Mouse (Mus musculus) hindbrain, embryonic 16.5 days (tissue): ENCODE measurements at regions not wholly inside any gene's neighbourhood (a gene's known extent, or its start where the extent isn't known, plus 50 kb on each side); places are given as distances from the start of the nearest gene placed in this dataset.
A peak's percentile ranks its signal among the peaks of the same experiment; 100 is the strongest.

Experiments used
- ATAC-seq: fragments of 200-750 bp; cut with Nextera tagmentation; 2 replicates; pipeline ENCODE4 v1.8.0; 2017; ENCODE audit warnings: moderate TSS enrichment, moderate library complexity
- H3K27ac ChIP-seq: fragments of 300-500 bp; sonication (generic); 2 replicates; pipeline ENCODE4 v1.5.1; 2014; ENCODE audit warnings: low read depth, mild to moderate bottlenecking, control low read depth, low read length, moderate library complexity
- H3K27me3 ChIP-seq: fragments of 300-500 bp; sonication (generic); replicated peaks from 2 replicates; pipeline ENCODE4 v1.6.1; 2014; ENCODE audit warnings: low read length; ENCODE audit not compliant: control insufficient read depth, insufficient read depth
- H3K36me3 ChIP-seq: fragments of 300-500 bp; sonication (generic); 2 replicates; pipeline ENCODE4 v1.6.1; 2014; ENCODE audit warnings: mild to moderate bottlenecking, low read length, moderate library complexity, mixed read lengths; ENCODE audit not compliant: control insufficient read depth, insufficient read depth
- H3K4me1 ChIP-seq: fragments of 300-500 bp; sonication (generic); 2 replicates; pipeline ENCODE4 v1.6.1; 2014; ENCODE audit warnings: low read depth, low read length; ENCODE audit not compliant: control insufficient read depth, insufficient read depth
- H3K4me2 ChIP-seq: fragments of 300-500 bp; sonication (generic); 2 replicates; pipeline ENCODE4 v1.6.1; 2014; ENCODE audit warnings: mild to moderate bottlenecking, low read length, control low read depth, moderate library complexity
- H3K4me3 ChIP-seq: fragments of 300-500 bp; sonication (generic); 2 replicates; pipeline ENCODE4 v1.5.1; 2014; ENCODE audit warnings: mild to moderate bottlenecking, low read length, control low read depth, moderate library complexity
- H3K9ac ChIP-seq: fragments of 300-500 bp; sonication (generic); 2 replicates; pipeline ENCODE4 v1.6.1; 2014; ENCODE audit warnings: low read depth, mild to moderate bottlenecking, control low read depth, low read length, moderate library complexity
- H3K9me3 ChIP-seq: fragments of 300-500 bp; sonication (generic); 2 replicates; pipeline ENCODE4 v1.6.1; 2014; ENCODE audit warnings: mild to moderate bottlenecking, low read length, moderate library complexity; ENCODE audit not compliant: control insufficient read depth
- WGBS: fragments of 180-500 bp; shearing (Covaris S2); extraction: QIAGEN DNeasy Blood & Tissue Kit; methylation state at CpG from one replicate; pipeline ENCODE4 v1.1.7; 2014; 5-methylcytosine and 5-hydroxymethylcytosine counted together

GRCm38 (mm10) chr9:115680703-115681576 lies 228.3 kb upstream of the Gadl1 start:
- Histone ChIP-seq H3K4me2 (no peak overlapping the region), H3K36me3 (no peaks in the 10 kb centered on the region)

GRCm38 (mm10) chr9:115681841-115682240 lies 227.4 kb upstream of the Gadl1 start:
- no peak overlapping the region for H3K27ac ChIP-seq
- ATAC-seq: no peak
- WGBS: 37% methylated on average over 9 of the region's 9 CpGs

More at GRCm38 (mm10) chr9:115680703-115681576, 228.3 kb upstream of the Gadl1 start:
- H3K9me3 ChIP-seq: no peaks in the 10 kb centered on the region
- peaks cover 3% of the 10 kb centered on the region; the same call in 1 of the 2 replicates for H3K4me1 ChIP-seq
- H3K27ac ChIP-seq: no peak overlapping the region; the same call in 1 of the 2 replicates
- ATAC-seq: no peak
- 43% methylated on average over 9 of the region's 9 CpGs for WGBS
- no peaks in the 10 kb centered on the region for H3K27me3 ChIP-seq
- H3K4me3 ChIP-seq: no peak overlapping the region
- H3K9ac ChIP-seq: no peak overlapping the region

GRCm38 (mm10) chr9:115683951-115684350 lies 225.3 kb upstream of the Gadl1 start:
- no peak overlapping the region for H3K27ac ChIP-seq
- no peaks in the 10 kb centered on the region for H3K27me3 ChIP-seq
- no peaks in the 10 kb centered on the region for H3K36me3 ChIP-seq
- H3K9ac ChIP-seq: no peak overlapping the region
- H3K9me3 ChIP-seq: no peaks in the 10 kb centered on the region
- no peak overlapping the region for H3K4me2 ChIP-seq
- H3K4me1 ChIP-seq: peaks cover 3% of the 10 kb centered on the region; the same call in 1 of the 2 replicates
- ATAC-seq: no peak
- H3K4me3 ChIP-seq: no peak overlapping the region

More at GRCm38 (mm10) chr9:115681841-115682240, 227.4 kb upstream of the Gadl1 start:
- Histone ChIP-seq H3K9me3 (no peaks in the 10 kb centered on the region), H3K9ac (no peak overlapping the region), H3K4me2 (no peak overlapping the region), H3K36me3 (no peaks in the 10 kb centered on the region), H3K4me3 (no peak overlapping the region), H3K27me3 (no peaks in the 10 kb centered on the region), H3K4me1 (peaks cover 3% of the 10 kb centered on the region; the same call in 1 of the 2 replicates)

GRCm38 (mm10) chr9:115686605-115687004 lies 222.7 kb upstream of the Gadl1 start:
- Histone ChIP-seq H3K4me1 (no peaks in the 10 kb centered on the region; the same call in 1 of the 2 replicates), H3K9me3 (no peaks in the 10 kb centered on the region), H3K27me3 (no peaks in the 10 kb centered on the region), H3K9ac (no peak overlapping the region), H3K4me2 (no peak overlapping the region), H3K4me3 (no peak overlapping the region), H3K27ac (no peak overlapping the region), H3K36me3 (no peaks in the 10 kb centered on the region)
- ATAC-seq: no peak
- WGBS: 89% methylated on average over 5 of the region's 5 CpGs

- ATAC-seq: no peak
- H3K9ac ChIP-seq: no peak overlapping the region
- H3K4me2 ChIP-seq: no peak overlapping the region
- H3K27me3 ChIP-seq: no peaks in the 10 kb centered on the region
- no peaks in the 10 kb centered on the region for H3K9me3 ChIP-seq
- H3K4me3 ChIP-seq: no peak overlapping the region
- H3K4me1 ChIP-seq: no peaks in the 10 kb centered on the region
- H3K27ac ChIP-seq: no peak overlapping the region
- 73% methylated on average over 2 of the region's 2 CpGs for WGBS
- no peaks in the 10 kb centered on the region for H3K36me3 ChIP-seq
These were observed 216.4 kb upstream of the Gadl1 start for GRCm38 (mm10) chr9:115692837-115693236.

GRCm38 (mm10) chr9:115703791-115704190 lies 205.5 kb upstream of the Gadl1 start:
- no peak for ATAC-seq
- Histone ChIP-seq H3K27me3 (no peaks in the 10 kb centered on the region), H3K4me1 (peaks cover 3% of the 10 kb centered on the region), H3K9ac (no peak overlapping the region), H3K36me3 (no peaks in the 10 kb centered on the region), H3K4me3 (no peak overlapping the region), H3K27ac (no peak overlapping the region), H3K4me2 (no peak overlapping the region), H3K9me3 (no peaks in the 10 kb centered on the region)
- 92% methylated on average over 7 of the region's 7 CpGs for WGBS

- Histone ChIP-seq H3K27ac (no peak overlapping the region), H3K4me3 (no peak overlapping the region), H3K9ac (no peak overlapping the region), H3K4me1 (peaks cover 3% of the 10 kb centered on the region), H3K4me2 (no peak overlapping the region), H3K9me3 (no peaks in the 10 kb centered on the region), H3K27me3 (no peaks in the 10 kb centered on the region), H3K36me3 (no peaks in the 10 kb centered on the region)
- no peak for ATAC-seq
- WGBS: 44% methylated on average over 9 of the region's 9 CpGs
These were observed 205.0 kb upstream of the Gadl1 start for GRCm38 (mm10) chr9:115704249-115704648.

- H3K9me3 ChIP-seq: no peaks in the 10 kb centered on the region
- no peak overlapping the region for H3K27ac ChIP-seq
- H3K9ac ChIP-seq: no peak overlapping the region
- no peaks in the 10 kb centered on the region for H3K27me3 ChIP-seq
- H3K4me3 ChIP-seq: no peak overlapping the region
- no peak overlapping the region for H3K4me2 ChIP-seq
- peaks cover 3% of the 10 kb centered on the region for H3K4me1 ChIP-seq
- H3K36me3 ChIP-seq: no peaks in the 10 kb centered on the region
- ATAC-seq: no peak
- WGBS: 87% methylated on average over 6 of the region's 6 CpGs
These were observed 203.5 kb upstream of the Gadl1 start for GRCm38 (mm10) chr9:115705761-115706160.

- WGBS: 23% methylated on average over 8 of the region's 8 CpGs
- peak overlapping the region; percentile 19; the same call in 1 of the 2 replicates for H3K27ac ChIP-seq
These were observed 200.9 kb upstream of the Gadl1 start for GRCm38 (mm10) chr9:115708199-115708934.

More at GRCm38 (mm10) chr9:115708199-115708934, 200.9 kb upstream of the Gadl1 start:
- no peak overlapping the region for H3K4me2 ChIP-seq
- H3K9ac ChIP-seq: no peak overlapping the region
- H3K27me3 ChIP-seq: no peaks in the 10 kb centered on the region
- H3K9me3 ChIP-seq: no peaks in the 10 kb centered on the region
- H3K4me1 ChIP-seq: peaks cover 3% of the 10 kb centered on the region
- ATAC-seq: peak; percentile 95
- no peaks in the 10 kb centered on the region for H3K36me3 ChIP-seq
- H3K4me3 ChIP-seq: no peak overlapping the region
